Mouse (Mus musculus) brain, embryonic 18.5 days (tissue): Measurements from ENCODE around the gene Ddx51.

Experiments used
- DNase-seq: peaks from one replicate; pipeline ENCODE4 v3.0.0-alpha.2; 2012; ENCODE audit warnings: low read depth, low spot score

The Ddx51 gene

DNA sequence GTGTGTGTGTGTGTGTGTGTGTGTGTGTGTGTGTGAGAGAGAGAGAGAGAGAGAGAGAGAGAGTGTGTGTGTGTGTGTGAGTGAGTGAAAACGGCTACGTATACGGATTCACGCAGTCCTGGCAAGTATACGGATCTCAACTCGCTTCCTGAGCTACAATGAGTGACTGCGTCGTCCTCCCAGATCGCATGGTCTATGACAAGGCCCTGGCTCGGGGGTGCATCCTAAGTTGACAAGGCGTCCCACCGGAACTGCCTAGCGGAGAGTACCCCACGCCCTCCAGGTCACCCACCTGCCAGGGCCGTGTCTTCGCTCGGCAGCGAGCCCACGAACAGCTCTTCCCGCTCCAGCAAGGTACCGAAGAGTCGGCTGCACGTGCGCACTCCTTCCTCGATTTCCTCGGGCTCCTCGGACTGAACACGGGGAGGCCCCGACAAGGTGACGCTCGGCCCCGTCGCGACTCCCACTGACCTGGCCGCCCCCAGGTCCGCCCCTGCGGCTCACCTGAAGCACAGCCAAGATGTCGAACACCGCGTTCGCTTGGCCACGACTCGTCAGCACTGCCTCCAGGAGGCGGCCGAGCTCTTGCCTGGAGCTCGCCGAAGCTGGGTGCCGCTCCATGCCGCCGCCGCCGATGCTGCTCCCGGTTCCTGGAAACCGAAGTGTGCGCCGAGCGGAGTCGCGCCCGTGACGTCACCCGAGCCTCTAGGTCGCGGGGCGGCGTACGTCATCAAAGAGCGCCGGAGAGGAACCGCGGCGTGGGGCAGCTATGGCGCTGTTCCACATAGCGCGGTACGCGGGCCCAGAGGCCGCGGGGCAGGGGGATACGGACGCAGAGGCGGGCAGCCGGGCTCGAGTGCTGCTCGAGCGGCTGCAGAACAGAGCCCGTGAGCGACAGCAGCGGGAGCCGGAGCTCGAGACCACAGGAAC lies at the start of gene Ddx51, which contains the start of gene Noc4l:
TSS of gene Ddx51 (plus strand) at position 733 of the 930 bp plus-strand sequence.
TSS of gene Noc4l (minus strand) at position 699 of the 930 bp plus-strand sequence.
- peak; percentile 80 for DNase-seq

DNA sequence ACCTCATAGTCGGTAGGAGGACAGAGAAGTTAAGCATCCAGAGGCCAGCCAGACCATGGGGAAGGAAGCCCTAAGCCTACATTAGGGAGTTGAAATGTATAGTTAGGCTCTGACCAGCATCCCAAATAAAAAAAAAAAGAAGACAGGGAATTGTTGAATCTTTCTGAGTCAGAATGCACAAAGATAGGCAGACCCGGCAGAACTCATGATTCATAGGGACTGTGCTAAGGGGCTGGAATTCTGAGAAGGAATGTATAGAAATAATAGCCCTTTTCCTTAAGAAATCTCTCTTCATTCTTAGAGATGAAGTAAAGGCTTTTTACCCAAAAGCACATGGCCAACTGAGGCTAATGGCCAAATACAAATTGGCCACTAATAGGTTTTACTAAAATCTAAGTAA lies 48.9 kb upstream of the Ddx51 start:
- no peak for DNase-seq

DNA sequence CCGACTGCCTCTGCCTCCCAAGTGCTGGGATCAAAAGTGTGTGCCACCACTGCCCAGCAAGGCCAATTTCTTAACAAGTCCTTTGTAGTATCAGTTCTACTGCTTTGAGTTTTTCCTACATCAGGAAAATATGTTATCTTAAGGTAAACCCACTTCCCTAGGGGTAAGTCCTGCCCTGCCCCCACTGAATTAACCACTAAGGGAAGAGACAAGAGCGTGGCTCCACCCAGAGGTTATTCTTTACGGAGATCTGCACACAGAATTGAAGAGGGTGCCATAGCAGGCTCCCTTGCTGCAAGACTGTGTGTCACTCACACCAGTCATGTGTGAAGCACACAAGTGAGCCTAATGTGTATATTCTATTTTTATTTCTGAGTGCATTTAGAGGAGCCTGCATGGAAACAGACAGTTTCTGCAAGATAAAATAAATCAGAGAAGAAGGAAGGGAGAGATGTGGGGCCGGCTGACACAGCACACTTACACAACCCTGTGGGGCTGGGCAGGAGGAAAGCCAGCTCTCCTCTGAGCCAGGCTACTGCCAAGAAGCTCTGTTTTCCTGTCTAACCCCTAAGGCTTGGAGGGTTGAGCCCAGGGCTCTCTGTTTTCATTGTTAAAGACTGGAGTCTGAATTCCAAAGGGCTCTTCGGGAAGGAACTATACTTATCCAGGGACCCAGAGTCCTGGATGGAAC lies 47.6 kb upstream of the Ddx51 start:
- no peak for DNase-seq

DNA sequence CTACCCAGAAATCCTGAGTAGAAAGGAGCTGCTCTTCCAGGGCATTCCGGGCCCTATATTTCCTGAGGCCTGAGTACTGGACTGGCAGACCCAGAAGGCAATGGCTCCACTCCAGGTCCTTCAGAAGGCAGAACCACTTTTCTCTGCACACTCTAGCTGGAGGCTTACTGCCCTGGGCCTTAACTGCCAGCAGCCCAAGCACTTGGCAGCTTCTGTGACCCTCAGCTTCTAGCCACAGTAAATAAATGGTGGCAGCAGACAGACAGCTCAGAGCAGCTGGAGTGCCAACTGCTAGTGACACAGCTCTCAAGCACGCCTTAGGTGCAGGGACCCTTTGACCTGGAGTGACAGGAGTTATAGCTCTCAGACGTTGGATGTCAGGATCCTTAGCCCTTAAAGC lies 45.5 kb upstream of the Ddx51 start:
- DNase-seq = no peak

DNA sequence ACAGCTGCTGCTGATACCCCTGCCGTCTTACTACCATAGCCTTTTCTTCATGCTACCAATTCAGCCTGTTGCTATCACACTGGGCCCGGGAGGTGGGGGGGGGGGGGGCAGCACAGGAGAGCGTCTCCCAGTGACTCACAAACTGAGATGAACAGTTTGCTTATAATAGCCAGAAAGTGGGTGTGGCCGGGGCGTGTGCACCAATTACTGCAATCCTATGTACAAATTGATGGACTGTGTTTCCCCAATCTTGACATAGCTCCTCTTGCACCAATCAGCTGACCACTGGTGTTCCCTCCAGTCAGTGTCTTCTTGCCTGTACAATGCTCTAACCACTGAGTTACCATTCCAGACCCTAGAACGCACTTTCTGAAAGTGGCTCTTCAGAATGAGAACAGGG lies 44.9 kb upstream of the Ddx51 start:
- no peak for DNase-seq

DNA sequence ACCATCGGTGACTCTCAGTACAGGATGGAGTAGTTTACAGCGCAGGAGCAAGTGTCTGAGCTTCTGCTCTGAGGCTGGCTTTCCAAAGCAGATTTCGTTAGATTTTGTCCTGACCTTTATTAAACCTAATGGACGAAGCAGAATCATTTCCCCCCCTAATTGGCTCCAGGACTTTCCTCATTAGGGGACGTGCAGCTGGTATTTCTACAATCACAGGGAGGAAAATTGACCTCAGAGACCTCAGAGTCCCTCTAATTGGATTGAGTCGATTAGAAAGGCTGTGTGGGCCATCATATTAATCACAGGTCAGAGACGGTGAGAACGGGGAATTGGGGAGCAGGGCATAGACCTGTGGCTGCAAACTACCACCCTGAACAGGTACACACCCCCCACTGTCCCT lies 44.3 kb upstream of the Ddx51 start:
- DNase-seq = no peak

DNA sequence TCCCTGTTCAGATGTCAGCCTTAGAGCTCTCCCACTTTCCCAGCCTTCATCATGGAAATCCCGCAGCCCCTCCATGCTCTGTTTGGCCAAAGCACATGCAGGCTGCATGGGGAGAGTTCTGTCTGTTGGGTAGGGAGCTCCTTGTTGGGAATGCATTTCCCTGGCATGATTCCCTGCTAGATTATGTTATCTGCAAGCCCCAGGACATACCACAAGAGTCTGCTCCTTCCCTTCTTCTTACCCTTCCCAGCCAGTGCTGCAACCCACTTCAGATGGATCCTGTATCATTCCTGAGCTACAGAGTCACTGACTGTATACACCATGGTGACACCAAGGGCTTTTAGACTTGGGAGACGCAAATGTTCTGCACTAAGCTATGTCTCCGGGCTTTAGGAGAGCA lies 43.8 kb upstream of the Ddx51 start:
- DNase-seq = no peak

DNA sequence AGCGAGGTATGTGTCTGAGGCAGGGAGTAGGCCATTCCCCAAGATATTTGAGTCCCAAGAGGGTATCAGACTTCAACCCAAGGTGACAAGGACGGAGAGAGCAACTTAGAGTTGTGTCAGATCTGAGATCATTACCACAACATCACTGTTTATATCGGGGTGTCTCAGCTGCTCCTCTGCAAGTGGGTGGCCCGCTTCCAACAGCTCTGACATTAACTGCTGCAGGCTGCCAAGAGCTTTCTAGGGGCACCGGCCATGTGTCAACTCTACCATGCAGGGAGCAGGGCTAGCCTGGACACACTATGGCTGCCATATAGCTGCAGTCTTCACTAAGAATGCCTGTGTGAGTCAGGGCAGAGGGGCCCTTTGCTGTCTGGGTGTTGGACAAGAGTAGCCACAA lies 43.4 kb upstream of the Ddx51 start:
- no peak for DNase-seq

DNA sequence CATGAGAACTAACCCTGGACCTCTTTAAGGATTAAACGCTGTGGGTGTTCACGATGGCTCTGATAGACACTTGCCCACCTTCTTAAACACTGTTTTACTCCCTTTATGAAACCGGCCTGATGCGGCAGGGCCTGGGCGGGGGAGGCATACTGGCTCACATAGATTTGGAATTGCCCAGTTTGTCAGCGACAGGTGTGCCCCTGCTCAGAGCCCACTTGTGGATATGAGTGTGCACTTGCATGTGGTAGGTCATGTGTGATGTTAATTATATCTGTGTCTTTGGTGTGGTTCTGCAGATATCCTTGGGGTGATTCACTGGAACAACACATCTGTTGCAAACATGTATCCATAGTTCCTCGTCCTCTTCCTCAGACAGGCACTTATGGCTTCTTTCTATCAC lies 42.8 kb upstream of the Ddx51 start:
- DNase-seq = no peak

DNA sequence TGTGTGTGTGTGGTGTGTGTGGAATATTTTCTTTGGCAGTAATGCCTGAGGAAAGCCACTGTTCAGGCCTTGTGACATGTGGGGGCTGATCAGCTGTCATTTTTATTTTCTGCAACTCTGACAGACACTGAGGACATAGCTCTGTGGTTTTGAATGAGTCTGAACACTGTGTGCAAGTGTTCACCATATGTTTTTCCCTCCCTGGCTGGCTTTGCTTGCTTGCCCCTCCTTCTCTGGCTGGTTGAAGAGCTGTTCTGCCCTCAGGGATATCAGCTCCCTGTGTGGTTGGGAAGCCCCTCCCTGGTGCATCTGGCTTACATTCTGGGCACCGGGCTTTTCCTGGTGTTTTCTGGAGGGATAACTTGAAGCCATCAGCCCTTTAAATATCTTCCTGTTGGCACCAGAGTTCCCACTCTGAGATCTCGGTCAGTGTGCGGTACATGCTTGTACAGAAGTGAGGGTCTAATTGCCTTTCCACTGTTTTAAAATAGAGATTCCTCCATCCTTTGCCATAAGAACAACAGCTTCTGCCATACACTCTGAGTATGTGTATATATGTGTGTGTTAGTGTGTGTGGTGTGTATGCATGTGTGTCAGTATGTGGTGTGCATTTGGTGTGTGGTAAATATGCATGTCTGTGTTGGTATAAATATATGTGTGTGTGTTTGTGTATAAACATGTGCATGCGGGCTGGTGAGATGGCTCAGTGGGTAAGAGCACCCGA lies 41.7 kb upstream of the Ddx51 start:
- peak; percentile 22 for DNase-seq

DNA sequence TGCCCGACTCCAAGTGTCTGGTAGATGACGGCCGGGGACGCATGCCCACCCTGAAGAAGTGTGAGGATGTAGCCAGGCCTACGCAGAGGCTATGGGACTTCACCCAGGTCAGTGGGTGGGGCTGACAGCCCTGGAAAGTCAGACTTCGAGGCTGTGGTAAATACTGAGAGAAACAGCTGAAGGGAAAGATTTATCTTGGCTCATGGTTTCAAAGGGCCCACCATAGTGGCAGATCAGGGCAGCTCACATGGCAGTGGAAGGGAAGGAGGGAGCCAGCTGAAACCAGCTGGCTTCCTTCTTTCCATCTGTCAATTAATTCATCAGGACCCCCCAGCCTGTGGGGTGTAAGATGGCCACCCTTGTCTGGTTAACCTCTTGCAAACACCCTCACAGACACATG lies 34.0 kb upstream of the Ddx51 start:
- DNase-seq = no peak

DNA sequence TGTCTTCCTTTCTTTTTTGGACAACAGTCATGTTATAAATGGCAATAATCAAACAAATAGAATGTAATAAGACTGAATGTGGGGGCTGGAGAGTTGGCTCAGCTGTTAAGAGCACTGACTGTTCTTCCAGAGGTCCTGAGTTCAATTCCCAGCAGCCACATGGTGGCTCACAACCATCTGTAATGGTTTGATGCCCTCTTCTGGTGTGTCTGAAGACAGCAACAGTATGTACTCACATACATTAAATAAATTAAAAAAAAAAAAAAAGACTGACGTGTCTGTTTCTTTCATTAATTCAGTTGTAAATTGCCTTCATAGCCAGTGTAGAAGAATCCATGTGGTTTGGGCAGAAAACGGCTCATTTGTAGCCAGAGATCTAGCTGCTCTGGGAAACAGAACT lies 28.9 kb upstream of the Ddx51 start:
- DNase-seq = no peak

DNA sequence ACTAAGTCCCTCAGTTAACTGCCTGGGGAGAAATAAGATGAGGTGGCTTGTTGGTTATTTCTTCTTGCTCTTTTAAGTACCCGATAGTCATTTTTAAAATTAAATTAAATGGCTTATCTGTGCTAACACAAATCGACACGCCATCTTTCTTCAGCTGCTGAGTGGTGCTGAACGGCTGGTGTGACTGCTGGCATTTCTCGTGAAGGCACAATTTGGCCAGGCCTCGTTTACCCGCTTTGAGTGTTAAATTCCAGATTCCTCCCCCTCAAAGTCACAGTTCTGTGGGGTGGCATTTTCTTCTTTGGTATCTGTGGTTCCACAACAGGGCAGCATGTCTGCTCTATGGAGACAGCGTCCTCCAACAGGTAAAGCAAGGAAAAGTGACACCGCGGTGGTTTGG lies 25.9 kb upstream of the Ddx51 start:
- DNase-seq = no peak

DNA sequence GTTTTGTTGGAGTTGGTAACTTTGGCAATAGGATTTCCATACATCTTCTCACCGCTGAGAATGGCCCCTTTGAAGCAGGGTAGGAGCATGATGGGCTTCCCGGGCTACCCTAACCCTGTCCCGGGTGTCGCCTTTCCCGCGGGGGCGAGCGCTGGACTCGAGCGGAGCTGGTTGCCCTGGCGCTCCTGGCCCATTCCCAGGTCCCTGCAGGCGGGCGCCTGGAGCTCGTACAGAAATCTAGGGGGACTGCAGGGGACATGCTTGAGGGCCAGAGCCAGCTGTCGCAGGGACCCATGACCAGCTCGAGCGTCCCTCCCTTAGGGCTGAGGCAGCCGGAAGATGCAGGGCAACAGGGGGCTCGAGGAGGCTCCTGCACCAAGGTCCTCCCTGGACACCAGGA lies 25.1 kb upstream of the Ddx51 start:
- DNase-seq = no peak

DNA sequence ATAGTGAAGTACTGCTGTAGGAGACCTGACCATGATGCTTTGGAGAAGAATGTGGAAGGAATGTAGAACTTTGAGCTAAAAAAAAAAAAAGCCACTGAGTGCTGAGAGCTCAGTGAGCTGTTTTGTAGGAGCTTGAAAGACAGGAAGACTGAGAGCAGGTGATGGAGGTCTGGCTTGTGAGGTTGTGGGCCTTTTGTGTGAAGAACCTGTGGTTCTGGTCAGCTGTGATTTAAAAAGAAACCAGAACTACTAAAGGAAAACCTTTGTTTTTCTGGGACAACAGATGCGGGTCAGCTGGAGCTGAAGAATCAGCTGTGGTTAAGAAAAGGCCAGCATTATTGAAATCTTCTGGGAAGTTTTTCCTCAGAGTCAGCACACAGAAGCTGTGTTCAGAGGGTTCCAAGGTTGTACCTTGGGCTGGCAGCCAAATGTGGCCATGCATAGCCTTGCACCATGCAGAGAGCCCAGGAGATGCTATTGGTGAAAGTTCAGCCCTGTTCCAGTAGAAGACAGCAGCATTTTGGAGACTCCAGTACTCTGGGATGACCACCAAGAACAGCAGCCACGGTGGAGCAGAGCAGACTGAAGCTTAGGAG lies 23.6 kb upstream of the Ddx51 start:
- no peak for DNase-seq

DNA sequence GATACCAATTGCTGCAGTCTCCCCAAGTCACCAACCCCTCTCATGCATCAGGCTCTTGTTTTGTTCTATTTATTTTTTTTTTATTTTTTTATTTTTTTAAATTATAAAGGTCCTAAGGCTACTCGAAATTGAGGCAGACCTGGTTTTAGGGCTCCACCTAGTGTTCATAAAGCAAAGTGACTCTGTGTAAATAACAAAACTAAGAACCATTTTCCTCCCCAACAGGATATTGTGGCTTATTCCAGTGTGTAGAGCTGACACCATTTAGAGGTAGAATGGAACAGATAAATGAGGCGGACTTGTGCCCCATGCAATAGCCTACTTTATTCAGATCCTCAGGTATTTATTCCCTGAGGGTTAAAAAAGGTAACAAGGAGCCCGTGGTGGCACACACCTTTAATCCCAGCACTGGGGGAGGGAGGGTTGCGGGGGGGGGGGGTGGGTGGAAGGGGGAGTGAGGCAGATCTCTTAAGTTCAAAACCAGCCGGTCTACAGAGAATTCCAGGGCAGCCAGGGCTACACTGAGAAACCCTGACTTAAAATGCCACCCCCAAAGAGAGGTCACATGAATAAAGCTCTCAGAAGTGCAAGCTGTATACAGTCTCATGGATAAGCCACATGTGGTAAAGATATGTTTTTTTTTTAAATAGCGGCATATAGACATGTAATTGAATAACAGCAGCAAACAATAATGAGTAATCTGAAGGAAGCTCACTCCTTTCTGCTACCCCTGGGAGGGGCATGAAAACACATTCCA lies 17.1 kb upstream of the Ddx51 start:
- no peak for DNase-seq

DNA sequence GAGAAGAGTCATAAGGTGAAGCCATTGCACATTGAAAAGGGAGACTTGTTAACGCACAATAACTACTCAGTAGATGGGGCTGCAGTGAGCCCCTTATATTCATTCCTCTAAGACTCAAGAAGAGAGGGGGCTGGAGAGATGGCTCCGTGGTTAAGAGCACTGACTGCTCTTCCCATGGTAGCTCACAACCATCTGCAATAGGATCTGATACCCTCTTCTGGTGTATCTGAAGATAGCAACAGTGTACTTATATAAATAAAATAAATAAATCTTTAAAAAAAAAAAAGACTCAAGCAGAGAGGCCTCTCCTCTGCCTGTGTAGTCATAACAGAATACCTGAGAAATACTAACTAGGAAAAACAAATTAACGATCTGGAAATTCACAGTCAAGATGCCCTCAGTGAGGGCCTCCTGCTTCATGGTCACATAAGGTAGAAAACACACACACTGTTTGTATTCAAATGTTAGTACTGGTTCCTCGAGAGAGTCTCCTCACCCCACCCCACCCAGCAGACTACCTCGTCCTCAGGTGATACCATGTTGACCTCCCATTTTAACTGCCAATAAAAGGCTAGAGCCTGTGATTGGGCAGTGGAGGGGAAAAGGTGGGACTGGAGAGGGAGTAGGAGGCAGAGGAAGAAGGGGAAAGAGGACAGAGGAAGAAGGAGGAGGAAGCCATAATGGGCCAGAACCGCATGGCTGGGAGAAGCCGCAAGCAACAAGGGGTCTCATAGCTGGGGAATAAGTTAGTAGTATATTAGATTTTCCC lies 14.8 kb upstream of the Ddx51 start:
- no peak for DNase-seq

DNA sequence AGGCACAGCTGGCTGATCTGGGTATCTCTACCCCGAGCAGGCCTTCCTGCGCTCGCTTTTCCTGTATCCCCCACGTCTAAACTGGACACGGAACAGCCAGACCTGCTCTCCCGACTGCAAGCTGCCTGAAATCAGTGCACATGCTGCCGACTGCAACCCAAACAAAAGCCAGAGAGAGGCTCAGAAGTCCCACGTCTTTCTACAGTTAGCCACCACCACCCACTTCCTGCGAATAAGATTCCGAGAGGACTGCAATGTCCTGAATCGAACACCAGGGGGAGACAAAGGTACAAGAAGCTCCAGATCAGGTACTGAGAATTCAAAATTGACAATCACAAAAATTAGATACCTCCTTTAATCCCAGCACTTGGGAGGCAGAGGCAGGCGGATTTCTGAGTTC lies 13.8 kb upstream of the Ddx51 start:
- DNase-seq = peak; percentile 37

DNA sequence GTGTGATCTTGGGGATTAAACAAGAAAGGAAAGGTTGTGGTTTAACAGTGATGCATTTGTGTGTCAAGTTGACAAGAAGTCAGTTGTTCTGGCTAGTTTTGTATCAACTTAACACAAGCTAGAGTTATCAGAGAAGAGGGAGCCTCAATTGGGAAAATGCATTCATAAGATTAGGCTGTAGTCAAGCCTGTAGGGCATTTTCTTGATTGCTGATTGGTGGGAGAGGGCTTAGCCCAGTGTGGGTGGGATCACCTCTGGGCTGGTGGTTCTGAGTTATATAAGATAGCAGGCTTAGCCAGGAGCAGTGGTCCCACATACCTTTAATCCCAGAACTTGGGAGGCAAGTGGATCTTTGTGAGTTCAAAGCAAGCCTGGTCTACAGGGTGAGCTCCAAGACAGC lies 6.9 kb upstream of the Ddx51 start:
- no peak for DNase-seq

DNA sequence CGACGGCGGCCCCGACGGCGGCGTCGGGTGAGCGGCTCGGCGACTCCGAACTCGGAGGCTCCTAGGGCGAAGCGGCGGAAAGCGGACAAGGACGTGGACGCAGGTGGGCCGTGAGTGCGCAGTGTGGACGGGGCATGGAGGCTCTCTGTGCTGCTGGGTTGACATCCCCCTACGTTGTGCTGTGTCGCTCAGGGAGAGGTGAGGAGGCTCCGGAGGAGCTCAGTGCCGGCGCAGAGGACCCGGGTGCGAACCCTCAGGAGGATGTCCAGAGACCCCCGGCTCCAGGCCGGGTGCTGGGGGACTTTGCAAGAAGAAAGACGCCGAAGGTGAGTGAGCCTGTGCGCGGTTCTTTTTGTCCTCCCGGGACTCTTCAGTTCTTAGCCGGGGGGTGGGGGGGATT lies 435 bp downstream of the Ddx51 start:
- DNase-seq = no peak
